Mouse (Mus musculus) kidney, adult 2 months (tissue): ENCODE measurements at regions not wholly inside any gene's neighbourhood (a gene's known extent, or its start where the extent isn't known, plus 50 kb on each side); places are given as distances from the start of the nearest gene placed in this dataset.

Experiments
- DNase-seq: peaks from one replicate; pipeline ENCODE4 v3.0.0; 2021
- H3K27ac ChIP-seq: fragments of 200-500 bp; 2 replicates; pipeline ENCODE4 v1.5.1; 2012; ENCODE audit warnings: low read depth, low read length, control low read depth, inconsistent platforms; ENCODE audit not compliant: insufficient read depth
- H3K27me3 ChIP-seq: fragments of 200-500 bp; replicated peaks from 2 replicates; pipeline ENCODE4 v1.6.1; 2012; ENCODE audit warnings: mild to moderate bottlenecking, moderate library complexity, low read length, inconsistent platforms; ENCODE audit not compliant: control insufficient read depth, insufficient read depth
- H3K36me3 ChIP-seq: fragments of 200-500 bp; 2 replicates; pipeline ENCODE4 v1.6.1; 2012; ENCODE audit warnings: mild to moderate bottlenecking, moderate library complexity, low read length, inconsistent platforms; ENCODE audit not compliant: control insufficient read depth, insufficient read depth
- H3K4me1 ChIP-seq: fragments of 200-500 bp; 2 replicates; pipeline ENCODE4 v1.6.1; 2011; ENCODE audit warnings: low read length; ENCODE audit not compliant: control insufficient read depth, insufficient read depth
- H3K4me3 ChIP-seq: fragments of 200-500 bp; 2 replicates; pipeline ENCODE4 v1.5.1; 2011; ENCODE audit warnings: mild to moderate bottlenecking, low read depth, low read length, control low read depth; ENCODE audit not compliant: insufficient read depth
- CTCF ChIP-seq: fragments of 200-500 bp; conservative IDR thresholded peaks from 2 replicates; pipeline ENCODE4 v1.5.1; 2011; ENCODE audit warnings: low read depth, mild to moderate bottlenecking, control low read depth, low read length, moderate library complexity, mixed read lengths; ENCODE audit not compliant: insufficient read depth, insufficient read length
- POLR2A ChIP-seq: fragments of 200-500 bp; IDR thresholded peaks from one replicate; pipeline ENCODE4 v1.6.1; 2011; ENCODE audit warnings: low read depth, low read length, control low read depth
- WGBS: fragments of 180-500 bp; shearing (Covaris S2); methylation state at CpG from one replicate; pipeline ENCODE4 v1.1.7; 2018; 5-methylcytosine and 5-hydroxymethylcytosine counted together

- no peak overlapping the region for H3K27ac ChIP-seq
- no peaks in the 10 kb centered on the region for H3K36me3 ChIP-seq
- WGBS: 61% methylated on average over 1 of the region's 1 CpGs
- no peak for DNase-seq
- H3K27me3 ChIP-seq: no peaks in the 10 kb centered on the region
- no peak overlapping the region for H3K4me3 ChIP-seq
- no peaks in the 10 kb centered on the region for H3K4me1 ChIP-seq
- TF ChIP-seq CTCF (no peak), POLR2A (no peak)
Measured at GRCm38 (mm10) chr11:64715182-64715581, 263.7 kb upstream of the Elac2 start.

GRCm38 (mm10) chr11:64718316-64719085 is 260.3 kb upstream of the Elac2 start:
- Histone ChIP-seq H3K4me3 (no peak overlapping the region), H3K36me3 (no peaks in the 10 kb centered on the region), H3K27me3 (no peaks in the 10 kb centered on the region), H3K4me1 (no peaks in the 10 kb centered on the region), H3K27ac (no peak overlapping the region)
- TF ChIP-seq CTCF (peak; percentile 91), POLR2A (no peak)
- 17% methylated on average over 5 of the region's 5 CpGs for WGBS
- peak; percentile 83 for DNase-seq

GRCm38 (mm10) chr11:64726249-64726648 is 252.6 kb upstream of the Elac2 start:
- Histone ChIP-seq H3K36me3 (no peaks in the 10 kb centered on the region), H3K27ac (no peak overlapping the region), H3K27me3 (no peaks in the 10 kb centered on the region), H3K4me1 (no peaks in the 10 kb centered on the region), H3K4me3 (no peak overlapping the region)
- TF ChIP-seq POLR2A (no peak), CTCF (no peak)
- DNase-seq: no peak
- 77% methylated on average over 5 of the region's 5 CpGs for WGBS

GRCm38 (mm10) chr11:64727841-64728421 is 250.9 kb upstream of the Elac2 start:
- Histone ChIP-seq H3K27ac (no peak overlapping the region), H3K4me1 (no peaks in the 10 kb centered on the region), H3K4me3 (no peak overlapping the region), H3K36me3 (no peaks in the 10 kb centered on the region), H3K27me3 (no peaks in the 10 kb centered on the region)
- DNase-seq: no peak
- 80% methylated on average over 5 of the region's 5 CpGs for WGBS
- TF ChIP-seq POLR2A (no peak), CTCF (no peak)

- H3K4me1 ChIP-seq: no peaks in the 10 kb centered on the region
- 68% methylated on average over 7 of the region's 7 CpGs for WGBS
- no peak overlapping the region for H3K27ac ChIP-seq
- H3K36me3 ChIP-seq: no peaks in the 10 kb centered on the region
- TF ChIP-seq POLR2A: no peak
- no peak for DNase-seq
- H3K4me3 ChIP-seq: no peak overlapping the region
- no peaks in the 10 kb centered on the region for H3K27me3 ChIP-seq
Measured at GRCm38 (mm10) chr11:64738948-64739347, 239.9 kb upstream of the Elac2 start.

- WGBS: 77% methylated on average over 4 of the region's 4 CpGs
- H3K4me1 ChIP-seq: no peaks in the 10 kb centered on the region
- no peak overlapping the region for H3K27ac ChIP-seq
- no peaks in the 10 kb centered on the region for H3K27me3 ChIP-seq
- no peaks in the 10 kb centered on the region for H3K36me3 ChIP-seq
- no peak overlapping the region for H3K4me3 ChIP-seq
- no peak for TF ChIP-seq CTCF
- TF ChIP-seq POLR2A: no peak
- no peak for DNase-seq
Measured at GRCm38 (mm10) chr11:64743753-64744152, 235.1 kb upstream of the Elac2 start.

GRCm38 (mm10) chr11:64746146-64746545 is 232.7 kb upstream of the Elac2 start:
- TF ChIP-seq CTCF (no peak), POLR2A (no peak)
- 40% methylated on average over 6 of the region's 6 CpGs for WGBS
- DNase-seq: no peak

GRCm38 (mm10) chr11:64749976-64750375 is 228.9 kb upstream of the Elac2 start:
- no peak overlapping the region for H3K27ac ChIP-seq
- H3K4me3 ChIP-seq: no peak overlapping the region
- 35% methylated on average over 9 of the region's 9 CpGs for WGBS
- no peak for DNase-seq
- TF ChIP-seq CTCF (no peak), POLR2A (no peak)
- H3K36me3 ChIP-seq: no peaks in the 10 kb centered on the region
- no peaks in the 10 kb centered on the region for H3K27me3 ChIP-seq
- no peaks in the 10 kb centered on the region for H3K4me1 ChIP-seq

More at GRCm38 (mm10) chr11:64746146-64746545, 232.7 kb upstream of the Elac2 start:
- Histone ChIP-seq H3K36me3 (no peaks in the 10 kb centered on the region), H3K4me1 (no peaks in the 10 kb centered on the region), H3K27ac (no peak overlapping the region), H3K4me3 (no peak overlapping the region), H3K27me3 (no peaks in the 10 kb centered on the region)
